Mouse (Mus musculus) thymus, adult 18-20 months (tissue): ENCODE data around the gene Gsx2.
A peak's percentile ranks its signal among the peaks of the same experiment; 100 is the strongest.

Source experiments
- DNase-seq, 2 experiments: peaks; one replicate each; pipeline ENCODE4 v3.0.0; 2022; ENCODE audit warnings: mixed read lengths in 2 of 2

Gsx2 gene

DNA sequence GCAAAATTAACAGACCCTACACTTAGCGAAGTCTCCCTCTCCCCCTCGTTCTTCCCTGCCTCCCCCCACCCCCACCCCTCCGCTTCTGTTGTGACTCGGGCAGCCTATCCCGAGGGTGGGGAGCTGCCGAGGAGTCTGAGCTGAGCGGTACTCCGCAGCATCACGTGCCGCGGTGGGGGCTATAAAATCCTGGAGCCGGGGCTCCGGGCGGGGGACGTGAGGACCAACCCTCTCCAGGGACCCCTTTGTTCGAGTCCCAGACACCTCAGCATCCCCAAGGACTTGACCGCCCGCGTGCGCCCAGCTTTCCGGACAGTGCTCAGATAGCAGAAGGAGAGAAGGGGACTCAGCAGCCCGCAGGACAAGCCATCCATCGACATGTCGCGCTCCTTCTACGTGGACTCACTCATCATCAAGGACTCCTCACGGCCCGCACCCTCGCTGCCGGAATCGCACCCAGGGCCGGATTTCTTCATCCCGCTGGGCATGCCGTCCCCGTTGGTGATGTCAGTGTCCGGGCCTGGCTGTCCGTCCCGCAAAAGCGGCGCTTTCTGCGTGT lies at the start of gene Gsx2:
TSS of gene Gsx2 (plus strand) at position 219 of the 559 bp plus-strand sequence.
- no peak for DNase-seq

GRCm38 (mm10) chr5:75035475-75035874 lies 39.9 kb upstream of the Gsx2 start:
- no peak for DNase-seq

- DNase-seq = no peak
Observed at GRCm38 (mm10) chr5:75039307-75039706, 36.1 kb upstream of the Gsx2 start.

DNA sequence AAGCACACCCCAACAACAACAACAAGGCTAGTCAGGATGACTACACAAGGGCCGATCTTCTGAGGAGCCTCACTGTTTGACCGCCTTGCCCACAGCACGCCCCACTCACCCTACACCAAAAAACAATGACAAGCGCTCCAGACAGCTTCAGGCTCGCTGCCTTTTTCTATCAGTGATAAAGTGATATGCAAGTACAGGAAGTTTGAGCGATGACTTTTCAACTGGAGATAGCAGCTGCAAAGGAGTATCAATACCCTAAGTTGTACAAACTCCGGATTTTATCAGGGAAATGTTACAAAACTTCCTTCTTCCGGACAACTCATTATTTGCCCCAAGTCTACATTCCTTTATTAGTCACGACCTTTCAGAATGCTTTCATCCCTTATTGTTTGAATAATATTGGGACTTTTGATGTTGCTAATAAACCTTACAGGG lies 32.4 kb upstream of the Gsx2 start:
- DNase-seq = no peak

DNA sequence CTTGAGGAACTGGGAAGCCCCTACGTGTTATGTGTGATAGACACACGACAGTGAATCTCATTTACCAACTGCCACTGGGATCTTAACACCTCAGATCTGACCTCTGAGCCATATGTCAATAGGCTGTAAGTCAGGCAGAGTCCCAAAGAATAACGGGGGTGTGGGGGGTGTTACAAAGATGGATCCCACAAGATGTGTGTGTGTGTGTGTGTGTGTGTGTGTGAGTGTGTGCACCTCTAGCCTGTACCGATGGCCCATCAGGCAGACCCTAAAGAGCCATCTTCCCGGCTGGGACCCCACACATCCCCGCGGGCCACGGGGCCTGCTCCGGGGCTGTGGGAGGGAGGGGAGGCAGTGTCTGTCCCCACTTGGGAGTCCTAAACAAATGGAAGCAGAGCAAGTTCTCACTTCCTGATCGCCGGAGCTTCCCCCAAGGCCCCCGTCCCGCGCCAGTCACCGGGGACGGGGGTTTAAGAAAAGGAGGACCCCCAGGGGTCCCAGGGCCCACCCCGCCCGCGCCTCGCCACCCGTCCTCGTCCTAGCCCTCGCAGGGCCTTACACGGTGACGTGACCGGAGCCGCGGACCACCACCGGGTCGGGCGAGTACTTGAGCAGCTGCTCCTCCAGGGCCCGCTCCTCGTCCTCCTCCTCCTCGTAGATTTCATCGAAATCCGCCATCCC lies 31.6 kb upstream of the Gsx2 start:
- DNase-seq = peak in 1 of 2 experiments; percentile 58

DNA sequence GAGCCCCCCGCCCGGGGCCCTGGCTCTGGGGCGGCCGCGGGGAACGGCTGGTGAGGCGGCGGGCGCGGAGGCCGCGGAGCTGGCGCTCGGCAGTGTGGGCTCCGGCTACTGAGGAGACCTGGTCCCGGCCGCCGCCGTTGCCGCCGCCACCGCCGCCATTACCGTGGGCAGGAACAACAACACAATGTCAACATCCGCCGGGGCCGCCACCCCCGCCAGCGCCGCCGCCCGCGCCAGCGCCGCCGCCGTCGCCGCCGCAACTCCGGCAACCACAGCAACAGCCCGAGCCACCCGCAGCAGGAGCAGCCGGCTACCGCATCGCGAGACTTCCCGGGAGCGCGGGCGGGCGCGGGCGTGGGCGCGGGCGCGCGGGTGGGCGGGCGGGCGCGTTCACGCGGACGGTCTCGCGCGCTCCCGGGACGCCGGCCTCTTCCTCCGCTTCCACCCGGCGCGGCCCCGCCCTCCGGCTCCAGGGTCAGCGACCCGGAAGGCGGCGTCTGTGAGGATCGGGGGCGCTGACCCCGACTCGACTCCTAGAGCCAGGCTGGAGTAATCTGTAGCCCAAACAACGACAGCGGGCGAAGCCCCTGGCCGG lies 31.0 kb upstream of the Gsx2 start, which contains the start of gene Chic2:
TSS of gene Chic2 (minus strand) at position 465 of the 595 bp plus-strand sequence.
- peak; percentile 78 to 81 for DNase-seq

DNA sequence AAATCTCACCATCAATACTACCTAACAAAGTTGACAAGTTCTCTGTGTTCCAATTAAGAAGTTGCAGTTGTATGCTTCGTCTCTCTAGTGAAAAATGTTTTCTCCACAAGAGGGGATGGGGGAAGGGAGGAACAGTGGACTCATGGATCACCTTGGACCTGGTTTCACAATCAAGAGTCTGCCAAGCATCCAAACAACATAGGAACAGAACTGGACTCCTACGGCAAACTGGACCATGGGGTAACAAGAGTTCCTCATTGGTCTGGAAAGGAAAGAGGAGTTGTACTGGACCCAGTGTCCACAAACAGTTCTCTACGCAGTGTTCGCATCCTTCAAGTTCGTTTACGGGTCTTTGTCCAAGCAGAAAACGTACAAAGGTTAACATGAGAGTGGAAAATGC lies 30.0 kb upstream of the Gsx2 start:
- no peak for DNase-seq

GRCm38 (mm10) chr5:75046681-75047321 lies 28.6 kb upstream of the Gsx2 start:
- DNase-seq = no peak

- no peak for DNase-seq
Observed at GRCm38 (mm10) chr5:75051109-75051508, 24.3 kb upstream of the Gsx2 start.

GRCm38 (mm10) chr5:75063177-75063576 lies 12.2 kb upstream of the Gsx2 start:
- DNase-seq = no peak

- DNase-seq = peak in 1 of 2 experiments; percentile 29
Observed at GRCm38 (mm10) chr5:75066715-75067114, 8.7 kb upstream of the Gsx2 start.

GRCm38 (mm10) chr5:75067125-75067756 lies 8.2 kb upstream of the Gsx2 start:
- peak; percentile 77 to 84 for DNase-seq

DNA sequence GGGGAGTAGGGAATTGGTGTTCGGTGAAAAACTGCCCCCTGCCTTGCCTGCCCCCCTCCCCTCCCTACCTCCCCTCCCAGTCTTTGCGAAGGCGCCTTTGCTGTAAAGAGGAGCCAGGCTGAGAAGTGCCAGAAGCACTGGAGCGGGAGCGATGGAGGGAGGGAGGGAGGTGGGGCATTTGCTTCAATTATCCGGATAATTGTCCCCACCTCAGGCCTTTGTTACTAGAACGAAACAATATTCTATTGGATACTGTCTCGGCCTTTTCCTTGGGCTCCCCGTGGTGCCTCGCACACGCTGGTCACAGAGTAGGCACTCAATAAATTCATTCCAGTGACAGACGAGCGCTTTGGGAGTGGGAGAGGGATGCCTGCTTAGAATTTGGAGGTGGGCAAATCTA lies 5.3 kb upstream of the Gsx2 start:
- no peak for DNase-seq

DNA sequence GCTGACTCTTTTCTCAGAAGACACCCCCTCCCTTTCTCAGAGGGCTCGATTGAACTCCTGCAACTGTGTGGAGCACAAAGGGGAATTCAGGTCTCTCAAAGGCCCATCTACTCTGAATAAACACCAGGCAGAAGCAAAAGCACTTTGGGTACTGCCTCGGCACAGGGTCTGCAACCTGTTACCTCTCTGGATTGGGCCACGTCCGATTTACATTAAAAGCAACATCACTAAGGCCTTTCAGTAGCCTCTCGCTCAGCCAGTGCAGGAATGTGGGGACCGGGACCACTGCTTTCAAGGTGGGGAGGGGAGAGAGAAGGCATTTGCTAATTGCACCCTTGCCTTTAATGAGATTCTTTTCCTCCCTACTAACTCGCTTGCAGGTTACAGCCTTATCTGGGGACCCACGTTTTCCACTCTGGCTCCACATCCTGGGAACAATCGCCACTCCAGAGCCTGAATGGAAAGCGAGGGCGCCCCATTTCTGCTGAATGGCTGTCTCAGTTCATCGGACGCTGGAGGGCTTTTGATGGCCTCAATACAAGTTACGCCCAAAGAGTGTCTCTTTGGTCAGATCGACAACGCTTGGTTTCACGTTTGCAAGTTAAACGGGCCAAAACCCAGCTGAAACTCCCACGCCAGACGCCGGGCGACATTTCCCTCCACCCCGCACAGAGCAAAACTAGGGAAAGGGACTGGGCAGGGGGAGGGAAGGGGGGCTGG lies 4.6 kb upstream of the Gsx2 start:
- no peak for DNase-seq

GRCm38 (mm10) chr5:75071951-75072350 lies 3.5 kb upstream of the Gsx2 start:
- no peak for DNase-seq

DNA sequence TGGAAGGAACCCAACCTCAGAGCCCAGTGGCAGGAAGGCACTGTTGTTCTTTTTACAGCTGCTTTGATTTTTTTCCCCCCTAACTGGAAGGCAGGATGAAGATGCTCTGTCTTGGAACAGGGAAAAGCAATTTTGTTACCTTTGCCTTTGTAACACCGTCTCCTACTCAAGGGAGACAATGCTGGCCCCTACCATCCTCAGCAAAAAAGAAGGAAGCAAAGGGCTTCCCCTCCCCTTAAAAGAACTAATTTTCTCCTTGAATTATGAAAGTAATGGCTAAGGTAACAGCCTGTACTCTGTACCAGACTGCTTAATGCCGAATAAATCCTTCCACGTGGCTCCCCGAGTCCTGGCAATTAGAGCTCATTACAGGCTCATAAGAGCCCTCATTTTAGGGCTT lies 2.9 kb upstream of the Gsx2 start:
- no peak for DNase-seq

GRCm38 (mm10) chr5:75073167-75073566 lies 2.2 kb upstream of the Gsx2 start:
- DNase-seq = no peak

DNA sequence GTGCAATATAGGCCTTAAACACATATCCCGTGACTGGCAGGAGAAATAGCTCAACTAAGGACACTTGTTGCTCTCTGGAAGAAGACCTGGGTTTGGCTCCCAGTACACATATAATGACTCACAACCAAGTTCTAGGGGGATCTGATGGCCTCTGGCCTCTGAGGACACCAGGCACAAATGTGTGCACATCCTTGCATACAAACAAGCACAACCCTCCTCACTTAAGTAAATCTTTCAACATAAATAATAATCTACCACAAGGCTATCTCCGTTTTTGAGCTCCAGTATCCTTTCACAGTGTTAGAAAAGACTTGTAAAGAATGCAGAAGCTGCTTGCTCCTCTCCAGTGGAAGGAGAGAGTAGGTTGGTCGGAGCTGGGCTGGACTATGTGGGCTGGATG lies 1.7 kb upstream of the Gsx2 start:
- no peak for DNase-seq

GRCm38 (mm10) chr5:75074132-75074531 lies 1.3 kb upstream of the Gsx2 start:
- DNase-seq = no peak

DNA sequence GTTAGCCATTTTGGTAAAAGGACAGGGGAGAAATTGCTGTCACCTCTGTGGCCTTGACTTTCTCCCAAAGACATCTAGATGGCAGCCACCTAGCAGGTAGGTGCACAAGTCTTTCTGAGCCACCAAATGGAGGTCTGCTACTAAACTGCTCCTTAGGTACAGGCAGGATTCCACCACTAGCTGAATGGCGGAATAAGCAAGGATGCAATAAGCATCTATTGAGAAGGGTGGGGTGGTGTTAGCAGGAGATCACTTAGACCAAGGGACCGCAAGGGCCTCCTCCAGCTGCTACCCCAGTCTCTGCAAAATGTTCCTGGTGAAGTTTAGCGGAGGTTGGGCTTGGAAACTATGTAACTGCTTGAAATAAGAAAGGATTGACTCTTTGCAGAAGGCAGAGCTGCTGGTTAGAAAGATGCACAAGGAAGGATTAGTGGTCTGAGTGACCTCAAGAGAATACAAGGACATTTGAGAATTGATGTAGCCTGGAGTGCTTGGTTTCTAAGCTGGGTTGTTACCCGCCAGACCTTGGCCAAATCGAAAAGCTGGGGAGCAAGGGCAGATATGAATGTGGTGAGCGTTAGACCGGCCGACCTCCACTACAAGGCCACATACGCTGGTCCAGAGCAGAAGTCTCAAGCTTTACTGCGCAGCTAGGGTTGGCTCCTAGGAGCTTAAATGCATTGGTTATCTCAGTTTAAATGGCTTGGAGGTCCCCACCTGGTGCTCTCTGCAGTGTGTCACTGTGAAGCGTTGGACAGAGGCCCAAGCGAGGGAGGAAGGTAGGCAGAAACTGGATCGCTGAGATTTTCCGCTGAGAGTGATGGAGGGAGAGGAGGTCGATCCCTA lies 641 bp upstream of the Gsx2 start:
- DNase-seq = no peak

DNA sequence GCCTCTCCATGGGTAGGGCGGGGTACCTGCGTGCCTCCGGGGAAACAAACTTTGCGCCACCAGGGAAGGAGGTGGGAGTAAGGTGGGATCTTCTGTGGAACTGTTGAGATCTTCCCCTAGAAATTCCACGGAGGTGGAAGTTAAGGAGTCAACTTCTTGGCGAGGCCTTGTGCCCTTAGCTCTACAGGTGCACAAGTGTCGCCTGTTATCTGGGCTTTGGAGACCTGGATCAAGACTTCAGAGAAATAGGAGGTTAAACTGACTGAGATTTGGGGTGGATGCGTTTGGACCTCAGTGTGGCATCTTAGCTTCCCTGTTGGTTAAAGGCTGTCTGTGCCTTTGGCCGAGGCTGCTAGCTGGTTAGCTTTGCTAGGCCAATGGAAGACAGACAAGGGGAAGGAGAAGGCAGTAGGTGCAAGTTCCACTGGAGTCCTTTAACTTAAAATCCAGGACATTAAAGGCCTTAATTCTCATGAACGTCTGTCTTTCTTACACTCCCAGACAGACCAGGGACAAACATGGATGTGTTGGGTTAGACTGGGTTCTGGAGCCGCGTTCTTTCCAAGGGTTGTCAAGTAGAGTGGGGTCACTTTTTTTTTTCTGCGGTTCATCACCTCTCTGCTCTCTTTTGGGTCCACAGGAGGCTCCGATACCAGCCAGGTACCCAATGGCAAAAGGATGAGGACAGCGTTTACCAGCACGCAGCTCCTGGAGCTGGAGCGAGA lies 1.1 kb downstream of the Gsx2 start:
- no peak for DNase-seq
